Mouse (Mus musculus) small intestine, adult 2 months (tissue): ENCODE measurements around the gene Ncbp3.

Experiments
- CTCF ChIP-seq: fragments of 200-500 bp; IDR thresholded peaks from 2 replicates; pipeline ENCODE4 v1.5.1; 2012; ENCODE audit warnings: low read depth, mild to moderate bottlenecking, control low read depth, inconsistent platforms, low read length, moderate library complexity, mixed read lengths; ENCODE audit not compliant: insufficient replicate concordance, insufficient read length; ENCODE audit errors: extremely low read depth
- POLR2A ChIP-seq: fragments of 200-500 bp; IDR thresholded peaks from 2 replicates; pipeline ENCODE4 v1.6.1; 2012; ENCODE audit warnings: low read depth, mild to moderate bottlenecking, control low read depth, inconsistent platforms, low read length, moderate library complexity

GRCm38 (mm10) chr11:73023099-73023498, 24.5 kb upstream of the Ncbp3 start:
- TF ChIP-seq CTCF (no peak), POLR2A (no peak)
